Mouse (Mus musculus): ENCODE results near the gene Aqp3.

DNA sequence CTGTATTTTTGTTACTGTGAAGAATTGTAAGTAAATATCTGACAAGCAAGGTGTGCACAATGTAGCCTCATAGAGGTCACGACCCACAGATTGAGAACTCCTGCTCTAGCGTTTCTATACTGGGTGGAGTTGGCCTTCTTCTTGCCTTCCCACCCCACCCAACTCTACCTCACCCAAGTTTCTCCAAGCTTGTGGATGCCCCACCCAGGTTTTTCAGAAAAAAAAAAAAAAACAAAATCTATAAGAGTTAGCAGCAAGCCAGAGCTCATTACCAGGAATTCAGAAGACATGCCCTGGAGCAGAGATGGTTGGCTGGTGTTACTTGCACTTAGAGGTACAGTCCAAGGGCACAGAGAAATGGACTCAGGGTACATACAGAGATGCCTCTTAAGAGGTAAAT lies 8.3 kb downstream of the Aqp3 start:
- TF ChIP-seq CTCF (IDR thresholded peaks at IDR 0.05; ENCODE audit: control insufficient read depth, insufficient read depth, low read length) (no peak), POLR2A (IDR thresholded peaks at IDR 0.05; ENCODE audit: borderline replicate concordance, control insufficient read depth, low read depth, low read length) (no peak)
